Mouse (Mus musculus): ENCODE results near the gene Hipk3. TPM values are rescaled to one million over a fixed set of nuclear protein-coding genes. Genes with fewer than 3 reads are reported as not detected.

Gene Hipk3
- total RNA-seq, 1 experiment: 11.1 TPM

- Histone ChIP-seq H3K4me3 (ENCODE audit: insufficient read depth in 1 of 2, low read depth in 1 of 2, low read length in 2 of 2, poor library complexity in 1 of 2, severe bottlenecking in 1 of 2) (peak overlapping the region; percentile 96 to 97), H3K36me3 (ENCODE audit: control insufficient read depth, insufficient read depth, low read length, poor library complexity, severe bottlenecking) (no peaks in the 10 kb centered on the region), H3K27ac (ENCODE audit: insufficient read depth, low read depth, low read length, poor library complexity, severe bottlenecking) (peak overlapping the region; percentile 50), H3K4me1 (ENCODE audit: control insufficient read depth in 2 of 2, insufficient read depth in 2 of 2, low read length in 2 of 2, poor library complexity in 1 of 2) (peaks cover 2 to 7% of the 10 kb centered on the region in 2 experiments; a peak in 2 of 4 replicates), H3K9me3 (ENCODE audit: control insufficient read depth, insufficient read depth, low read depth, low read length) (no peaks in the 10 kb centered on the region), H3K9ac (ENCODE audit: insufficient read depth, low read depth, low read length, poor library complexity, severe bottlenecking) (peak overlapping the region; percentile 97)
- DNase-seq (ENCODE audit: low read depth, low spot score): peak; percentile 59
- in situ Hi-C loops (cut with MboI; ENCODE audit: low sequenced_read_pairs in 2 of 2, unreplicated experiment in 2 of 2): no loop called here
- TF ChIP-seq MAFK (IDR thresholded peaks at IDR 0.05; ENCODE audit: insufficient read depth, low read depth, low read length) (no peak), ZC3H11A (IDR thresholded peaks at IDR 0.05; ENCODE audit: borderline replicate concordance, low read depth, low read length) (no peak), HCFC1 (IDR thresholded peaks at IDR 0.05; ENCODE audit: borderline replicate concordance, insufficient read depth, low read length) (peak; percentile 23; the same call in 1 of the 2 replicates)
Measured at GRCm38 (mm10) chr2:104493021-104493950, 960 bp downstream of the Hipk3 start.

- no peak for DNase-seq (ENCODE audit: low read depth, low spot score)
- no peak overlapping the region for H3K4me3 ChIP-seq (ENCODE audit: insufficient read depth in 1 of 2, low read depth in 1 of 2, low read length in 2 of 2, poor library complexity in 1 of 2, severe bottlenecking in 1 of 2)
- no peaks in the 10 kb centered on the region for H3K36me3 ChIP-seq (ENCODE audit: control insufficient read depth, insufficient read depth, low read length, poor library complexity, severe bottlenecking)
- peaks cover 2 to 4% of the 10 kb centered on the region in 2 experiments; a peak in 1 of 4 replicates for H3K4me1 ChIP-seq (ENCODE audit: control insufficient read depth in 2 of 2, insufficient read depth in 2 of 2, low read length in 2 of 2, poor library complexity in 1 of 2)
- no peak for TF ChIP-seq ZC3H11A (IDR thresholded peaks at IDR 0.05; ENCODE audit: borderline replicate concordance, low read depth, low read length)
- TF ChIP-seq CHD2 (IDR thresholded peaks at IDR 0.05; ENCODE audit: low read depth, low read length): no peak
- TF ChIP-seq HCFC1 (IDR thresholded peaks at IDR 0.05; ENCODE audit: borderline replicate concordance, insufficient read depth, low read length): no peak
- no peak for TF ChIP-seq ZNF384 (IDR thresholded peaks at IDR 0.05; ENCODE audit: low read depth, low read length)
- TF ChIP-seq MAFK (IDR thresholded peaks at IDR 0.05; ENCODE audit: insufficient read depth, low read depth, low read length): no peak
- in situ Hi-C loops (cut with MboI; ENCODE audit: low sequenced_read_pairs in 2 of 2, unreplicated experiment in 2 of 2): no loop called here
- no peaks in the 10 kb centered on the region for H3K9me3 ChIP-seq (ENCODE audit: control insufficient read depth, insufficient read depth, low read depth, low read length)
- no peak overlapping the region for H3K9ac ChIP-seq (ENCODE audit: insufficient read depth, low read depth, low read length, poor library complexity, severe bottlenecking)
- H3K27ac ChIP-seq (ENCODE audit: insufficient read depth, low read depth, low read length, poor library complexity, severe bottlenecking): no peak overlapping the region
Measured at GRCm38 (mm10) chr2:104491221-104491795, 2.9 kb downstream of the Hipk3 start.

GRCm38 (mm10) chr2:104490761-104491160 is 3.5 kb downstream of the Hipk3 start:
- no peak for DNase-seq (ENCODE audit: low read depth, low spot score)
- Histone ChIP-seq H3K36me3 (ENCODE audit: control insufficient read depth, insufficient read depth, low read length, poor library complexity, severe bottlenecking) (no peaks in the 10 kb centered on the region), H3K27ac (ENCODE audit: insufficient read depth, low read depth, low read length, poor library complexity, severe bottlenecking) (no peak overlapping the region), H3K4me3 (ENCODE audit: insufficient read depth in 1 of 2, low read depth in 1 of 2, low read length in 2 of 2, poor library complexity in 1 of 2, severe bottlenecking in 1 of 2) (no peak overlapping the region), H3K9me3 (ENCODE audit: control insufficient read depth, insufficient read depth, low read depth, low read length) (no peaks in the 10 kb centered on the region), H3K9ac (ENCODE audit: insufficient read depth, low read depth, low read length, poor library complexity, severe bottlenecking) (no peak overlapping the region), H3K4me1 (ENCODE audit: control insufficient read depth in 2 of 2, insufficient read depth in 2 of 2, low read length in 2 of 2, poor library complexity in 1 of 2) (peaks cover 2 to 3% of the 10 kb centered on the region in 2 experiments; a peak in 1 of 4 replicates)
- in situ Hi-C loops (cut with MboI; ENCODE audit: low sequenced_read_pairs in 2 of 2, unreplicated experiment in 2 of 2): no loop called here
- TF ChIP-seq CHD2 (IDR thresholded peaks at IDR 0.05; ENCODE audit: low read depth, low read length) (no peak), HCFC1 (IDR thresholded peaks at IDR 0.05; ENCODE audit: borderline replicate concordance, insufficient read depth, low read length) (no peak), MAFK (IDR thresholded peaks at IDR 0.05; ENCODE audit: insufficient read depth, low read depth, low read length) (no peak), ZC3H11A (IDR thresholded peaks at IDR 0.05; ENCODE audit: borderline replicate concordance, low read depth, low read length) (no peak), ZNF384 (IDR thresholded peaks at IDR 0.05; ENCODE audit: low read depth, low read length) (no peak)

GRCm38 (mm10) chr2:104489851-104490250 is 4.4 kb downstream of the Hipk3 start:
- H3K4me1 ChIP-seq (ENCODE audit: control insufficient read depth in 2 of 2, insufficient read depth in 2 of 2, low read length in 2 of 2, poor library complexity in 1 of 2): peaks cover 1 to 2% of the 10 kb centered on the region in 2 experiments; a peak in 1 of 4 replicates
- in situ Hi-C loops (cut with MboI; ENCODE audit: low sequenced_read_pairs in 2 of 2, unreplicated experiment in 2 of 2): no loop called here
- H3K36me3 ChIP-seq (ENCODE audit: control insufficient read depth, insufficient read depth, low read length, poor library complexity, severe bottlenecking): no peaks in the 10 kb centered on the region
- TF ChIP-seq MAFK (IDR thresholded peaks at IDR 0.05; ENCODE audit: insufficient read depth, low read depth, low read length): no peak
- TF ChIP-seq HCFC1 (IDR thresholded peaks at IDR 0.05; ENCODE audit: borderline replicate concordance, insufficient read depth, low read length): no peak
- TF ChIP-seq ZC3H11A (IDR thresholded peaks at IDR 0.05; ENCODE audit: borderline replicate concordance, low read depth, low read length): no peak
- no peak for TF ChIP-seq CHD2 (IDR thresholded peaks at IDR 0.05; ENCODE audit: low read depth, low read length)
- TF ChIP-seq ZNF384 (IDR thresholded peaks at IDR 0.05; ENCODE audit: low read depth, low read length): no peak
- no peaks in the 10 kb centered on the region for H3K9me3 ChIP-seq (ENCODE audit: control insufficient read depth, insufficient read depth, low read depth, low read length)
- no peak overlapping the region for H3K9ac ChIP-seq (ENCODE audit: insufficient read depth, low read depth, low read length, poor library complexity, severe bottlenecking)
- no peak overlapping the region for H3K27ac ChIP-seq (ENCODE audit: insufficient read depth, low read depth, low read length, poor library complexity, severe bottlenecking)
- DNase-seq (ENCODE audit: low read depth, low spot score): no peak
- H3K4me3 ChIP-seq (ENCODE audit: insufficient read depth in 1 of 2, low read depth in 1 of 2, low read length in 2 of 2, poor library complexity in 1 of 2, severe bottlenecking in 1 of 2): no peak overlapping the region

Measured in ES-E14 (cell line).